Mouse (Mus musculus) frontal cortex, adult 2 months (tissue): ENCODE measurements around the gene Cdh5. TPM values are rescaled to one million over a fixed set of nuclear protein-coding genes. Genes with fewer than 3 reads are reported as not detected.

Experiments
- DNase-seq, 2 experiments: peaks; one replicate each; pipeline ENCODE4 v3.0.0; 2022; ENCODE audit warnings: low spot score in 1 of 2; ENCODE audit errors: extremely low spot score in 1 of 2
- polyA plus RNA-seq: library from polyadenylated mRNA; depleted of rRNA; stranded (reverse); fragments of >200 nt; gene quantifications from 2 replicates; pipeline ENCODE4 v1.2.3, GENCODE M21; 2012; rRNA removed

Cdh5 gene
- polyA plus RNA-seq, 1 experiment, result 13.8 TPM

- DNase-seq, result no peak
These were observed 85.4 kb downstream of the Cdh5 start for GRCm38 (mm10) chr8:104186827-104187226.

- no peak for DNase-seq
These were observed 86.2 kb downstream of the Cdh5 start for GRCm38 (mm10) chr8:104187622-104188021.

DNA sequence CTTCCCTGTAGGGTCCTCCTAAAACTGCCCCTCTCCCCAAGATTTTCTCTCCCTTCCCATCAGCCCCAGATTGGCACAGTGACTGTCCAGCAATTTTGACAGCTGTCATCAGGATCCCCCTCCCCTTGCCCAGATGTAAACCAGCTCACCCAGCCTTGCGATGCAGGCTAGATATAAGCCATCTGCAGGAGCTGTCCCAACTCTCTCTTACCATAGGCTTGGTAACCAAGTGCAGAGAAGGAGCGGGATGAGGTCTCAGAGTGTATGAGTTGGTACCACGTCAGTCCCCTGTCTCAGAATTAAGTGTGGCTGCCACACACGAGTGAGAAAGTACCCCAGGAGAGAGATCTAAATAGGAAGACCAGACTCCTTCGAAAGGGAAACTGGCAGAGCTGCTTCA is 87.0 kb downstream of the Cdh5 start:
- no peak for DNase-seq

- no peak for DNase-seq
These were observed 89.5 kb downstream of the Cdh5 start for GRCm38 (mm10) chr8:104190777-104191468.

- DNase-seq, result no peak
These were observed 90.1 kb downstream of the Cdh5 start for GRCm38 (mm10) chr8:104191496-104191895.

Other genes starting within 250 kb of the Cdh5 start
- 21.5 and 22.2 TPM in 2 replicates for gene Bean1, start 68.8 kb downstream of the Cdh5 start, polyA plus RNA-seq
- gene Tk2, start 146.9 kb downstream of the Cdh5 start, polyA plus RNA-seq, result 40.6 and 42.8 TPM in 2 replicates
- gene Cklf, start 149.2 kb downstream of the Cdh5 start, polyA plus RNA-seq, result 13.1 and 13.7 TPM in 2 replicates
- not detected in 2 replicates for gene Cmtm2a, start 191.6 kb downstream of the Cdh5 start, polyA plus RNA-seq
- gene Gm45711, start 208.5 kb downstream of the Cdh5 start, polyA plus RNA-seq, result not detected in 2 replicates
- not detected in 2 replicates for gene Cmtm1, start 208.5 kb downstream of the Cdh5 start, polyA plus RNA-seq
- not detected in 2 replicates for gene Gm11020, start 219.9 kb downstream of the Cdh5 start, polyA plus RNA-seq
- not detected in 2 replicates for gene Cmtm2b, start 220.6 kb downstream of the Cdh5 start, polyA plus RNA-seq
- 20.4 and 22.4 TPM in 2 replicates for gene Cmtm3, start 237.8 kb downstream of the Cdh5 start, polyA plus RNA-seq